Mouse (Mus musculus): ENCODE data around the gene Tmem130. TPM values are rescaled to one million over a fixed set of nuclear protein-coding genes. Genes with fewer than 3 reads are reported as not detected.

Tmem130 gene
- 0.08 and 0.16 TPM in 2 replicates for polyA plus RNA-seq (2012)

GRCm38 (mm10) chr5:144761161-144761868, at the start of gene Tmem130:
TSS of gene Tmem130 (minus strand) at chr5:144761818.

GRCm38 (mm10) chr5:144767106-144767798, 5.6 kb upstream of the Tmem130 start, which contains the start of gene Trrap:
TSS of gene Trrap (plus strand) at chr5:144767732.

Other genes starting within 250 kb of the Tmem130 start
- 0.07 and 0.10 TPM in 2 replicates for gene Nptx2, start 215.9 kb downstream of the Tmem130 start, polyA plus RNA-seq (2012)
- gene Trrap, start 5.9 kb upstream of the Tmem130 start, polyA plus RNA-seq (2012): 40.4 and 53.4 TPM in 2 replicates
- gene Smurf1, start 204.0 kb upstream of the Tmem130 start, polyA plus RNA-seq (2012): 6.7 and 9.3 TPM in 2 replicates

All from megakaryocyte-erythroid progenitor cell, adult 5 weeks (primary cell).